Mouse (Mus musculus) Muller cell, postnatal 12 days (primary cell): Measurements from ENCODE around the gene Nrm.
A peak's percentile ranks its signal among the peaks of the same experiment; 100 is the strongest.
"Not testable (repeated sequence)": the region's sequence is repeated elsewhere in the genome, so short reads cannot be mapped to it uniquely, and the experiment has no call there.

Experiments used
- DNase-seq: peaks from one replicate; pipeline ENCODE4 v3.0.0-alpha.2; 2015; ENCODE audit errors: inconsistent ontology term

Nrm gene

DNA sequence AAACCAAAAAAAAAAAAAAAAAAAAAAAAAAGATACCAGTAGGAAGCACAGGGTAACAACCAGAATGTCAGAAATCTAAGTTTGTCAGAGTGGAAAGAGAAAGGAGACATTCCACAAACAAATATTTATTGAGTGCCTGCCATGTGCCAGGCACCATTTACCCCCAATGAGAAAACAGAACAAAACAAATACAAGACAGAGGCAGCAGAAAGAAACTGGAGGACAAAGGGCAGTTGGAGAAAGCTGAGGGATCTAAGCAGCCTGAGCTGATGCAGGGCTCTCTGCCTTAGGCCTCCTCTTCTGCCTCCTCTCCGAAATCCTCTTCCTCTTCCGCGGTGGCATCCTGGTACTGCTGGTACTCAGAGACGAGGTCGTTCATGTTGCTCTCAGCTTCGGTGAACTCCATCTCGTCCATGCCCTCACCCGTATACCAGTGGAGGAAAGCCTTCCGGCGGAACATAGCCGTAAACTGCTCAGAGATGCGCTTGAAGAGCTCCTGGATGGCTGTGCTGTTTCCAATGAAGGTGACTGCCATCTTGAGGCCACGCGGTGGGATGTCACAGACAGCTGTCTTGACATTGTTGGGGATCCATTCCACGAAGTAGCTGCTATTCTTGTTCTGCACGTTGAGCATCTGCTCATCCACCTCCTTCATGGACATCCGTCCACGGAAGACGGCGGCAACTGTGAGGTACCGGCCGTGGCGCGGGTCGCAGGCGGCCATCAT, 26.3 kb upstream of the Nrm start:
- no peak for DNase-seq

GRCm38 (mm10) chr17:35835424-35836140, 25.5 kb upstream of the Nrm start:
- no peak for DNase-seq

DNA sequence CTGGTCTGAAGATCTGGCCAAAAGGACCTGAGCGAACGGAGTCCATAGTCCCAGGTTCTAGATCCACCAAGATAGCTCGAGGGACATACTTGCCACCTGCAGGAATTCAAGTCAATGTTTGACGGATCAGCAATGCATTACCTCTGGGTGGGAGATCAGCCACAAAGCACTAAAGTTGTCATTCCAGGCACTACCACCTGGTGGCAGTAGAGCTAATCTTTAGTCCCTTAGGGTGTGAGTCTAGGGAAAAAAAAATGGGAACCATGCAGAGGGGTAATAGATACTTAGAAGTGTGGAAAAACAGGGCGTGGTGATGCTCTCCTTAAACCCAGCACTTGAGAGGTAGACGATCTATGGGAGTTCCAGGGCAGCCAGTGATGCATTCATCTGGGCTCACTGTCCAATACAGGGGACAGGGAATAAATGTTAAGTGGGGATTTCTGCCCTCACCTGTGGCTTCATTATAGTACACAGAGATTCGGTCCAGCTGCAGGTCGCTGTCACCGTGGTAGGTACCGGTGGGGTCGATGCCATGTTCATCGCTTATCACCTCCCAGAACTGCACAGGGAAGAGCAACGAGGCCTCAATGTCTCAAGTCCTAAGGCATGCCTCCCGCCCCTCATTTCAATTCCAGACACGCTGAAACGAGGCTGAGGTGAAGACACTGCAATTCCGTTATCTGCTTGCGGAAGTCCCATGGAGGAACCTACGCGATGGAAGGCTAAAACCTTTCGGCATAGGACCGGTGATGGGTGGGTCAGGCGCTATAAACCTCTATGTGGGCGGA, 24.7 kb upstream of the Nrm start:
- DNase-seq, result peak; percentile 91

DNA sequence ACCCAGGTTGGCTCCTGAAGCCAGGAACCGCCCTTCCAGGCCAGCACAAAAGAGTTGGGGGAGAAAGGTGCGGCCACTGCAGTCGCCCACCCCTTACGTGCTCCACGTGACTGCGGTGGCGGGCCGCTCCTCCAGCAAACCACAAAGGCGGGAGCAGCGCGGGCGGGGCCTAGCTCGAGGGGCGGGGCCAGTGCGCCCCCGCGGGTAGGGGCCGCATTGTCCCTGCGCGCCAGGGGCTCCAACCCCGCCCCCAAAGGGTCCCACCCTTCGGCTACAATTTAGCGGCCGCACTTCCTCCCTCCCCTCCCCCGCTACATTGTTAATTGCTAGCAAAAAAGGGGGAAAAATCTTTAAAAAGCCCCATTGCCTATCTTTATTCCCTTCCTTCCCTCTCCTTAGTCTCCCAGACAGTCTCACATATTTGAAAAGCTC, 24.1 kb upstream of the Nrm start:
- DNase-seq, result peak; percentile 95

DNA sequence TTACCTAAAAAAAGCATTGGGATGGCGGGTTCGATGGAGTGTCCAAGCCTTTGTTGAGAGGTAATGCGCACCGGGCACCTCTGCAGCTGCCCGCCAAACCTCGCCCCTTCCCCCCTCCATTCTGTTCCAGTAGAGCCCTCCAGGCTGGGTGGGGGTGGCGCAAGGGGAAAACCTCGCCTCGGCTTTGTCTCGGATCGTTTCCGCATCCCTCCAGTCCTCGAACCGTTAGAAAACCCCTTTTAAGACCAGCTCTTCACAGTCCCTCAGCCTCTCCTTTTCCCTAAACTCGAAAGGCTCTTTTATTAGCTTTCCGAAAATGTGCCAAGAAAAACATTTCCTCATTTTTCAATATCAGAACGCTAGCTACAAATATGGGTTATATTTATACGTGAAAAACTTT, 23.6 kb upstream of the Nrm start:
- peak; percentile 68 for DNase-seq

- DNase-seq, result peak; percentile 98
Measured at GRCm38 (mm10) chr17:35838122-35838544, 23.0 kb upstream of the Nrm start, which contains the start of gene Tubb5. Gene Tubb5, minus strand, starts transcription at chr17:35838306.

- DNase-seq, result no peak
Measured at GRCm38 (mm10) chr17:35838570-35838969, 22.5 kb upstream of the Nrm start.

DNA sequence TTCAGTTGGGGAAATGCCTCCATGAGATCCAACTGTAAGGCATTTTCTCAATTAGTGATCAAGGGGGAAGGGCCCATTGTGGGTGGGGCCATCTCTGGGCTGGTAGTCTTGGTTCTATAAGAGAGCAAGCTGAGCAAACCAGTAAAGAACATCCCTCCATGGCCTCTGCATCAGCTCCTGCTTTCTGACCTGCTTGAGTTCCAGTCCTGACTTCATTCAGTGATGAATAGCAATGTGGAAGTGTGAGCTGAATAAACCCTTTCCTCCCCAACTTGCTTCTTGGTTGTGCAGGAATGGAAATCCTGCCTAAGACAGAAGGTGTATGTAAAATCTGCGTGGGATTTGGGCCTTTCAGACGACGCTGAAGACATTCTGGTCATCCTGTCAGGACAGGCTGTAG, 22.1 kb upstream of the Nrm start:
- not testable (repeated sequence) for DNase-seq

- no peak for DNase-seq
Measured at GRCm38 (mm10) chr17:35840561-35840960, 20.6 kb upstream of the Nrm start.

- DNase-seq, result peak; percentile 100
Measured at GRCm38 (mm10) chr17:35841076-35841950, 19.8 kb upstream of the Nrm start, which contains the start of gene Mdc1. Gene Mdc1, plus strand, starts transcription at chr17:35841515.

DNA sequence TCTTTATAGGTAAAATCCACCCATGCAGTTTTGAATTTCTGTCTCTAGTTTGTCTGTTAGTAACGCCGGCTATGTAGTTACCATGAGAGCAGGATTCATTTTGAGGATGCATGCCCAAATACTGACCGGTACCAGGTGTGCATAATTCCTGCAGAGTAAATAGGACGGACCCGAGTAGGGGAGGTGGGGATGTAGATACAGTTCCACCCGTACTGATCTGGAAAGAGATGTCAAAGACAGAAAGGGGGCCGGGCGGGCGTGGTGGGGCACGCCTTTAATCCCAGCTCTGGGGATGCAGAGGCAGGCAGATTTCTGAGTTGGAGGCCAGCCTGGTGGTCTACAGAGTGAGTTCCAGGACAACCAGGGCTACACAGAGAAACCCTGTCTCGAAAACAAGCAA, 19.1 kb upstream of the Nrm start:
- DNase-seq, result no peak

DNA sequence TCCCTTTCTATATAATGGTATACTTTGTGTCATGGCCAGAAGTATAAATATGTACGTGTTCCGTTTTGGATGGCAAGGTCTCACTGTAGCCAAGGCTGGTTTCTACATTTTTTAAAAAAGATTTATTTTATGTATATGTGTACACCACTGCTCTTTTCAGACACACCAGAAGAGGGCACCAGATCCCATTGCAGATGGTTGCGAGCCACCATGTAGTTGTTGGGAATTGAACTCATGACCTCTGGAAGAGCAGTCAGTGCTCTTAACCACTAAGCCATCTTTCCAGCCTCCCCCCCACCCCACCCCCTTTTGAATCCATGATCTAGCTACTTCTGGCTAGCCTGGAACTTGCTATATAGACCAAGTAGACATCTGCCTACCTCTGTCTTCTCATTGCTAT, 17.6 kb upstream of the Nrm start:
- no peak for DNase-seq

DNA sequence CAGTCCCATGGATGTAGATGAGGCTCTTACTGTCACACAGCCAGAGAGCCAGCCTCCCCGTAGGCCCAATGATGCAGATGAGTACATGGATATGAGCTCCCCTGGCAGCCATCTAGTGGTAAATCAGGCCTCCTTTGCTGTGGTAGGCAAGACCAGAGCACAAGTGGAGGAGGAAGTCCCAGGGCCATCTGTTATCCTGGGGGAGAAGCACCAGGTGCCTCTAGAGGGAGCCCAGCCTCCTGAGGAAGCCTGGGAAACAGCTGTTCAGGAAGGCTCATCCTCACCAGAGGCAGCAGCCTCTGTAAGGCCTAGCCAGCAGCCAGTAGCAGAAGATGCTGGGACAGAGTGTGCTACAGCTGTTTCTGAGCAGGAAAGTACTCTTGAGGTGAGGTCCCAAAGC, 13.0 kb upstream of the Nrm start:
- DNase-seq, result no peak

DNA sequence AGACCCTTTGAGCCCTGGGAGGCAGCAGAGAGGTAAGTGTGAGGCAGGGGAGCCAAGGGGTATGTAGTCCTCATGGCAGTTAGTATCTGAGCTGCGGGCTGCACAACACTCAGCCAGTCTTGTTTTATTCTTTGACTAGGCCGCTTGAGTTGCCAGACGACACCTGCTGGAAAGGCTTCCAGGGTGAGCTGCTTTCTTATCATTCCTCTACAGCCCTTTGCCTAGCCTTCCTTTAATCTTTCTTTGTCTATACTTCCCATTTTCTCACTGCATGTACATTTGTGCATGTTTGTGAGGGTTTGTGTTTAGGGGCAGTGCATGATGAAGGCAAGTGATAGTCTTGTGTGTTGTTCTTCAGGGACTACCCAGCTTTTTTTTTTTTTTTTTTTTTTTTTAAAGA, 10.1 kb upstream of the Nrm start:
- DNase-seq, result no peak

DNA sequence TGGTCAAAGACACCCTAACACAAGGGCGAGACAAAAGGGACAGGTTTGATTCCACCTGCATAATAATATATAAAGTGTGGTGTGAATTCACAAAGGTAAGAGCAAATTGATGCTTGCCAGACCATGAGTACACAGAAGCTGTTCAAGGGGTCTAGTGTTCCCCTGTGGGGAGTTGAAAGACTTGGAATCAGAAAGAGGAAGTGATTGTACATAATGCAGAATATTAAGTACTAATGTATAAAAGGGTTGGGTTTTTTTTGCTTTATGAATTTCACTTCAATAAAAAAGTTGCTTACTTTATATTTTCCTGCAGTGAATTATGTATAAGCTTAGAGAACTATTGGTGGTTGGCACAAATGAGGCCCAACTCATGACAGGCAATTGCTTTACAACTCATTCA, 1.7 kb upstream of the Nrm start:
- DNase-seq, result no peak

- no peak for DNase-seq
Measured at GRCm38 (mm10) chr17:35859835-35860234, 1.3 kb upstream of the Nrm start.

DNA sequence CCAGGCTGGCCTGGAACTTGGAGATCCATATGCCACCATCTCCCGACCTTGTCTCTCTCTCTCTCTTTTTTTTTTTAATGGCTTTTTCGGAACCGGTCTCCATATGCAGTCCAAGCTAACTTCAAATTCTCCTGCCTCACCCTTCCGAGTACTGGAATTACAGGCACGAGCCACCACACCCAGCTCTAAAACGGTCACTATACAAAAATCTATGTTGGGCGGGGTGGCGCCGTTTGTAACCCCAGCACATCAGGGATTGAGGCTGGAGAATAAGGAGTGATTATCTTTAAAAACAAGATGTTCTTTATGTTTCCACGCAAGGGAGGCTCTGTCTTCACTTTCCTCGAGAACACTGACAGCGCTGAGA, 304 bp upstream of the Nrm start:
- no peak for DNase-seq

DNA sequence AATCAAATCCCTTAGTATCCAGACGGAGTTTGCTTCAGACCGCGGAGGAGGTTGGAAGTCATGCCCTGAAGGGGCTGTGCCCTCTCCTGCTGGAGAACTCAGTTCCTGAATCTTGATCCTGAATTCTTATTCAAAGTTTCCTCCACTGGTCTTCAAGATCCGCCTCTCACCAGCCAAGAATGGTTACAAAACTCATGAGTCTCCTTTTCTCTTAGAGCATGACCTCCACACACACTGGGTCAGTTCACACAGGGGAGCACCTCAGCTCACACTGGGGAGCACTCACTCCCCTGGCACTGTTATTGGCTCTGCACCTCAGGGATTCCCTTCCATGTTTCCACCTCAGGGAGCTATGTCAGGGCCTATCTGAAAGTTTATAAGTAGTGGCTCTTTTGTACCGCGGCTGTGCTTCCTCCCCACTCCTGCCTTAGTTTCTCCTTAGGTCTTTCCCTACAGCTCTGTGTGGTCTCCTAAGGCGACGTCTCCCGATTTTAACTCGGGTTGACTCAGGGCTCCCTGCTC, 3.8 kb downstream of the Nrm start:
- no peak for DNase-seq

DNA sequence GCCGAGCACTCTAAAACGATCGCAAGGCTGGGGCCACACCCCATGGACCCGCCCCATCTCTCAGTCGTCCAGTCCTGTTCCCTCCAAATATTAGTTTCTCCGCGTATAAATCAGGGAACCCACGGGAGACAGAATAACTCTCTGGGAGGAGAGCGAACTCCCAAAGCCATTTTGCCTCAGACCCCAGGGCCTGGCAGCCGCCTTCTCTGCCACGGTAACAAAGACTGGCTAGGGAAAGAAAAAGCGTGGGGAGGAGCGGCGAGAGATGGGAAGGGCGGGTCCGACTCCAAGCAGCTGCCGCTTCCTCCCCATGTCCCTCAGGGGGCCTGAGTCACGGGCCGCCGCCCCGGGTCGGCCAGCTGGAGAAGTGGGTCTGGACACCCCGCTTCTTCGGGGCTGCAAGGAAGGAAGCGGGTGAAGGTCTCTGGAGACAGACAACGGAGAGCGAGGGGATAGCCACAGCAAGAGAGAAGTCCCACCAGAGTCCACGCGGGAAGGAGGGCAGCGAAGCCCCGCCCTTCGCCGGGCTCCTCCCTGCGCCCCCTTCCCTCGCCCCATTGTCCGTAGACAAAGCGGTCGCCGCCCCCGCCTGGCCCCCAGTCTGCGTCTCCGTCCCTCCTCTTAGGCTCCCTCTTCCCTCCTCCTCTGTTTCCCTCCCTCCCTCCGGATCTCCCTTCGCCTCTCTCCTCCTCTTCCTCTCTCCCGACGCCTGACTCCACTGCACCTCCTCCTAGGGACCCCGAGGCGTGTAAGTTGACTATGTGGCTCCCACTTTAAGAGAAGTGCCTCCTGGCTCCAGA, 4.6 kb downstream of the Nrm start, which contains the start of gene Ppp1r18:
Gene Ppp1r18 (plus strand): TSS at position 113 of the 800 bp plus-strand sequence.
- DNase-seq, result peak; percentile 90

DNA sequence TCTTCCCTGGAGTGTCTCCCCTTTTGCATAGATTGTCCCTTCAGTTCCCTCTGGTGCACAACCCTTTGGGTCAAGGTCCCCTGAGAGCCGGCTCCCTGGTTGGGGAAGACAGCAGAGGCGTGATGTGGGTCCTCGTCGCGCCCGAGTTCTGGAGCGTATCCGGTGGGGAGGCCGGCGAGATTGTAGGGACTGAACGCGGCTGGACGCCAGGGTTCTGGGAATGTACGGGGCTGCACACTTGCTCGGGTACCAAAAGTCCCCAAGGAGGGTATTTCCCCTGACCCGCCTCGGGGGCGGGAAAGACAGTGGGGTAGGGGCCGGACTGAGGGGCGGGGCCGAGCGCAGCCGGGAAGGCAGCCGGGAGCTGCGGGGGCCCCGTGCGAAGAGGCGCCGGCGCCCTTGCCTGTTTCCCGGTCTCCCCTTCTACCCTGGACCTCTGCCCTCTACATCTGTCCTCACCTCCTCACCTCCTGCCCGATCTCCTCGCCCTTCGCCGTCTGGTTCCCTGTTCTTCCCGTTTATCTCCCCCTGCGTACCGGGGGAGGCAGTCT, 5.2 kb downstream of the Nrm start:
- DNase-seq, result peak; percentile 86
